Mouse (Mus musculus) heart, adult 18-20 months (tissue): Measurements from ENCODE around the gene Wdr43. TPM values are rescaled to one million over a fixed set of nuclear protein-coding genes. Genes with fewer than 3 reads are reported as not detected.

ENCODE experiments used
- DNase-seq, 2 experiments: peaks; one replicate each; pipeline ENCODE4 v3.0.0; 2021 to 2022; ENCODE audit warnings: mixed read lengths in 1 of 2
- total RNA-seq, 2 experiments: library from RNA; stranded (reverse); gene quantifications; 2 replicates each; pipeline ENCODE4 v1.2.3; 2021

Wdr43 gene
- total RNA-seq, 2 experiments from 2014 or later: 19.4 to 20.6 TPM

DNA sequence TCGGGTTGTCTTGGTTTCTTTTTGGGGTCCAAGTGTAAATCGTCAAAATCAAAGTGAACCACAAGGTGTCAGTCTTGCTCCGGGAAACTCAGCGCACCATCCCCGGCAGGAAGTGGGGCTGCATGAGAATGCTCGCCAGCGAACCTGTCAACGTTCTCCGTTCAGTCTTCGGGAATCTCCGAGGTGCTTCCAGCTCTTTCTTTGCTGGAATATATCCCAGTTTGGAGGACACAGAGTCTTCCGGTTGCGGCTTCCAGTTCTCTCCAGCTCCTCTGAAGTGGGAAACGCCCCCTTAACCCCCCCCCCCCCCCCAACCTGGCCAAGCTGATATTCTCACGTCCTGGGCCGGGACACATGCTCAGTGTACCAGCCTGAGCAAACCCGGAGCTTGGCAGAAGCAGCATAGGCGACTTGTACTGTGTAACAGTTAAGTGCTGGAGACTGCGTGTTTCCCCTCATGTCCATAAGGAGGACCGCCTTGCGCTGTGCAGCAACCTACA lies 47.1 kb downstream of the Wdr43 start:
- peak; percentile 75 to 88 for DNase-seq

DNA sequence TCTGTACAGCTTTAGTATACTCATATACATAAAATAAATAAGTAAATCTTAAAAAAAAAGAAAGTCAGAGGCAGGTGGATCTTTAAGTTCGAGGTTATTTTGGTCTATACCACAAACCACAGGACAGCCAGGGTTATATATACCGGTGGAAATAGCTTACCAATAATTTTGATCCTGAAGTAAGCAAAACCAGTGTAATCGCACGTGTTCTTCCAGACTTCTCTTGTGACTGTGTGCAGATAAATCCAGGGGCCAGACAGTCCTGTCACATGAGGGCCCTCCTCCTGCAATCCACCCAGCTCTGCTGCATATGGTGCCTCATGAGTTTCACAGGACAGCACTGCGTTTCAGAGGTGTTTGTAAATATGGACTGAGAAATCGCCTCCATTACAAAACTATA lies 47.8 kb downstream of the Wdr43 start:
- DNase-seq: no peak

DNA sequence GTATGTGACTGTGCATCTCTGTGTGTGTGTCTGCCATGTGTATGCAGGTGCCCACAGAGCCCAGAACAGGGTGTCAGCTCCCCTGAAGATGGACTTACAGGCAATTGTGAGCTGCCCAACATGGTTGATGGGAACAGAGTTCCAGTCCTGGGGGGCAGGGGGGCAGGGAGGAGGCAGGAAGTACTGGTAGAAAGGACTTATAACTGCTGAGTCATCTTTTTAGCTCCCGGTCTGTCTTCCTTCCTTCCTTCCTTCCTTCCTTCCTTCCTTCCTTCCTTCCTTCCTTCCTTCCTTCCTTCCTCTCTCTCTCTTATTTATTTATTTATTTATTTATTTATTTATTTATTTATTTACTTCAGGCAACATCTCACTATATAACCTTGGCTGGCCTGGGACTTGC lies 48.5 kb downstream of the Wdr43 start:
- no peak for DNase-seq

DNA sequence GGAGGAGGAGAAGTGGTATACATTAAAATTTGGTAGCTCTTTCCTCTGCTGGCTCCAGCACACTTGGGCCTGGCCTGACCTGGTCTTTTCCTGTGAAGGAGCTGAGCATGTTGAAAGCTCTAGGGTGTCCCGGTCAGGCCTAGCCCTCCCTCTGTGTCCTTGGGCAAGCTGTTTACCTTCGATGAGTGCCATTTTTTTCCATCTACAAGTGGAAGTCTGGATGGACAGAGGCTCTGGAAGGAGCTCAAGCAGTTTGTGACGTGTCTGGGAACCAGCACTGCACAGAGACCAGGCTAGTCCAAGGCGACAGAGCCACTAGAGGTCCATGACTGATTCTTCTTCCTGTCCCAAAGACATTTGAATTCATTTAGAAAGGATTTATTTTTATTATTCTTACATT lies 49.5 kb downstream of the Wdr43 start:
- no peak for DNase-seq

DNA sequence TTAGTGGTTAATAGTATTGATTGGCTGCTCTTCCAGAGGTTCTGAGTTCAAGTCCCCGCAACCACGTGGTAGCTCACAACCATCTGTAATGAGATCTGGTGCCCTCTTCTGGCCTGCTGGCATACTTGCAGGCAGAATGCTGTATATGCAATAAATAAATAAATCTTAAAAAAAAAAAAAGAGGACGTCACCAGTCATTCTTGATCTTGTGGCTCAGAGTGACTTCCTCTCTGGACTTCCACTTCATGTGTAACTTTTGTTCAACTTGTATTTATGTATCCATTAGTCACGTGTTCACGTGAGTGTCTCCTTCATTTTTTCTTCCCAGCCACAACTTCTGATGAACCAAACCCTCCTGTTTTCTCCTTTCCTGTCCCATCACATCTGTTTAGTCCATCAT lies 53.8 kb downstream of the Wdr43 start:
- no peak for DNase-seq

DNA sequence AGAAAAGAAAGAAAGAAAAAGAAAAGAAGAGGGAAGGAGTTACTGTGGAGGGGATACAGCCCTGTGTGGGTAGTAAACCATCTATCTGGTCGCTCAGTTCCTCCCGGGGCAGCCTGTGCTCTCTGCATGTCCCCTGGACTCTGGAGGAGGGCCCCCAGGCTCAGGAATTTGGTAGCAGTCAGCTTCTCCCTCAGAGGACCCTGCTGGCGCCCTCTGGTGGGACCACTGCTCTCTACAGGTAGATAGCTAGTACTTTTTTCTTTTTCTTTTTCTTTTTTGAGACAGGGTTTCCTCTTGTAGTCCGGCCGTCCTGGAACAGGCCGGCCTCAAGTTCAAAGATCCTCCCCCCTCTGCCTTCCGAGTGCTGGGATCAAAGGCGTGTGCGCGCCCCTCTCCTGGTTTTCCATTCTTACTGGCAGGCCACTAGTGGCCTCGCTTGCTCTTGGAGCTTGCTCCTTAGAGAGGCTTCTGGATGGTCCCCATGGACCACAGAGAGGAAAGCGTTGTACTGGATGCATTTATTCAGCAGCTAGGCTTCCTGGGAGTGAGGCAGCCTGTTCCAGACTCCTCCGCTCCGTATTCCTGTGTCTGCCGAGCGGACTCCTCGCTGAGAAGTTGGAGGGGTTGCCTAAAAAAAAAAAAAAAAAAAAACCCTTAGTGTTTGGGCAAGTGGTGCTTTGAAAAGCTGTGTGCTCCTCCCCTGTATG lies 56.3 kb downstream of the Wdr43 start:
- peak; percentile 30 to 55 for DNase-seq

DNA sequence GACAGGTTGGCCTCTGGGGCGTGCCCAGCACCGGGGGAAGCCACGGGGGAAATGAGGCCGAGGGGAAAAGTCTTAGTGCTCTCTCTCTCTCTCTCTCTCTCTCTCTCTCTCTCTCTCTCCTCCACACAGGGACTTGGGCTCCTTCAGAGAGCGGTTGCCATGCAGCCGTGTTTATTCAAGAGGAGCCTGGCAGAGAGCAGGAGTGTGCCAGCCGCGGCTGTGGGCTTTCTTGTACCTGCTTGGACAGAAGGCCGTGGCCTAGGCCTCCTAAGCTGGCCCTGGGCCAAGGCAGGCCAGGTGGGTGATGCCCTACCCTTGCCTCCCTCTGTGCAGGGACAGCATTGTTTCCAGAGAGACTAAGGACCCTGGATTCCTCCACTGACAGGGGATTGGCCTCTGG lies 57.4 kb downstream of the Wdr43 start, which contains the start of gene Togaram2:
Togaram2 (plus strand) TSS at position 170 of the 400 bp plus-strand sequence.
- no peak for DNase-seq

DNA sequence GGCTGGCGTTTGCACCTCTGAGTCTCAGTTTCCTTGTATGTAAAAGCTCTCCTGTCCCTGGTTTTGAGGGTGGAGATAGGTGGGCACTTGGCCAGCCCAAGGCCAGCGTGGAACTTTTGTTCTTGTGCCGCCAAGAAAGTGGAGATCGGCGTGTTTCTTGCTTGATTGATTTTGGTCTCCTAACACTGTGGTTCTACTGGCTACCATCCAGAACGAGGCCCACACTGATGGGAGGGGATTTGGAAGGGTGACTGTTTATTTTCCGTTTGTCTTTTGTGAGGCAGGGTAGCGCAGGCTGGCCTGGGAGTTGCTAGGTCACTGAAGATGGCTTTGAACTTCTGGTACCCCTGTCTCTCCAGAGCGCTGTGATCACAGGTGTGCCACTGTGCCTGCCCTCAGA lies 58.2 kb downstream of the Wdr43 start:
- no peak for DNase-seq

DNA sequence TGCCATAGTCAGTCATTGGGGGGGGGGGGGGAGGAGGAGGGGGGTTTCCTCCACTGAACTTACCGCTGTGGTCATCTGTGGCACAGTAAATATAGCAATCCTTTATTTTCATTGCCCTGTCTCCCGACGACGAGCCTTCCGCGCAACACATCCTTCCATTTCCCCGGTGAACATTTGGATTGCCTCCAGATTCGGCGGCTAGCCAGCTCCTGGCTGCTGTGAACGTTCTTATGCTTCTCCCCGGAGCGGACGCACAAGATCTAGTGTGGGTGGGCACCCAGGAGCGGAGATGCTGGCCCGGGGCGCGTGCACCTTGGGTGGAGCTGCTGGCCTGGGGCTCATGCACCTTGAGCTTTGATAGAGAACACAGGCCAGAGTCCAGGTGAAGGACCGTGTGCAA lies 59.2 kb downstream of the Wdr43 start:
- peak; percentile 42 to 73 for DNase-seq

DNA sequence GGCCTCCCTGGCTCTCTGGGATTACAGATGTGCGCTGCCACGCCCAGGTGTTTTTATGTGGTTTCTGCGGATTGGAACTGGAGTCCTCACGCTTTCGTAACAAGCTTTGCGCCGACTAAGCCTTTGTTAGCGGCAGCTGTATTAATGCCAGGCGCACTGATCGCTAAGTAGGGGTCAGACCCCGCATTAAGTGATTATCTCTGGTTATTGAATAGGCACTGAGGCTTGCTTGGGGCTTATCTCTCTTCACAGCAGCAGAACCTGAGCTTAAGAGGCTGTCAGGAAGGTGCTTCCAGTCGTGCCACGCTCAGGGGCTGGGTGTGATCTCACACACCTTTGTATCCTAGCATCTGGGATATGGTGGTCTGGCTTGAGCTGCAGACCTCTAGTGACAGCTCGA lies 66.0 kb downstream of the Wdr43 start:
- no peak for DNase-seq

DNA sequence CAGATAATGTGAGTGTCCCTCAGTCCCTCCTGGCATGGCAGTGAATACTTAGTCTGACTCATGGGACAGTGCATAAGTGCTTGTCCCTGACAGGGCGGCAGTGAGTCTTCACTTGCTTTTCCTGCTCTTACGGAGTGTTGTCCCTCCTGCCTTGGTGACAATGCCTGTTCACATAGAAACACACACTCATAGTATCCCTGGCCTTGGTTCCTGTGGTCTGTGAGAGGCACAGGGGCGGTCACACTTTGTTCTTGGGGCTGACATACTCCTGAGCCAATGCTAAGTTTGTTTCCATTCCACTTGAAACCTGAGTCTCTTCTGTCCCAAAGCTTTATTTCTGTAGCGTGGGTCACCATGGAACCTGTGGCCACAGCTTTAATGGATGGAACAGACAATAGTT lies 66.7 kb downstream of the Wdr43 start:
- DNase-seq: no peak

DNA sequence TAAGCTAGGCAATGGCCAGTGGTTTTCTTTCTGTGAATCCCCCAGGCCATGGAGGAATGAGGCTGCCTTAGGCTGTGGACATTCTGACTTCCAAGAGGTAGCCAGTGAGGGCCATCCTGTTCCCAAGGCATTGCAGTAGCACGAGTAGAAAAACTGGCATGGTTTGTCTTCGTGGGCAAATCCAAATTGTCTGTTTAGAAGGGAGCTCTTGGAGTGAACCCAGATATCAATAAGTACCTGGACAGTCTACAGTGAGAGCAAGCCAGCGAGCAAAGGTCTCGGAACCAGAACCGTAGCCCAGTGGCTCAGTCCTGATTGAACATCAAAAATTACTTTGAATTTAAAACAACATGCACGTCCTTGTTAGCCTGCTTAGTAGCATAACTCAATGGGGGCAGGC lies 67.6 kb downstream of the Wdr43 start:
- DNase-seq: no peak

DNA sequence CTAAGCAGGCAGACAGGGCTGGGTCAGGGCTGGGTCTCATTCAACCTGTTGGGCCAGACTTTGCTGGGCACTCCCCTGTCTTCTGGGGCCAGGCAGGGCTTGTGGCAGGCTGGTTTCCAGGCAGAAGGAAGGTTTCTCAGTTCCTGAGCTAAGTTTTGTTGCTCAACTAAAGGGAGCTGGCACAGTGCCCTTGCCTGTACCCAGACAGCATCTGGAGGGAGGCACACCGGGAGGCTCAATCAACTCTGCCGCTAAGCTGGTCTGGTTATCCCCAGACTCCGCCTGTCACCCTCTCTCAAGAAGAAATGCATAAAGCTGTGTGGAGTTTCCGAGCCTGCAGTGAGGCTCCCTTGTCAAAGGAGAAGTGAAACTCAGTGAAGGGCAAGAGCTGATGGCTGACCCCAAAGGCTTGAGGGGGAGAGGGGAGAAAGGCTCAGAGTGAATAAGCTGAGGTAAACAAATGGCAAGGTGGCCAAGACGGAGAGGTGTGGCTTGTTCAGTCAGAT lies 68.5 kb downstream of the Wdr43 start:
- DNase-seq: peak in 1 of 2 experiments; percentile 32

DNA sequence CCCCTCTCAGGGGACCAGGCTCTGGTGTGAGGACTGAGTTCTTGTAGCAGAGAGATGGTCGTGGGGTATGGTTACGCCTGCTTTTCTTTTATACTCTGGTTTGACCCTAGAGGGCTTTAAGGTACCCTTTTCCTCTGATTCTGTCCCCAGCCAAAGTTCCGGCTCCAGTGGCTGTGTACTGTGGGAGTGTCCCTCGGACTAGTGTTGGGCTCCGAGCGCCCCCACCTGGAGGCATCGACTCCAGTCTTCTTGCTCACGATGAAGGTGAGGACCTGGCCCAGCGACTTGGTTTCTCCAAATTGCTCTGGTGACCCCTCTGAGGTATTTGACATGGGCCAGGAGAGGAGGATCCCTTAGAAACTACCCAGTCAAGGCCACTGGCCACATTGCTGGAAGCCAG lies 71.7 kb downstream of the Wdr43 start:
- DNase-seq: no peak

DNA sequence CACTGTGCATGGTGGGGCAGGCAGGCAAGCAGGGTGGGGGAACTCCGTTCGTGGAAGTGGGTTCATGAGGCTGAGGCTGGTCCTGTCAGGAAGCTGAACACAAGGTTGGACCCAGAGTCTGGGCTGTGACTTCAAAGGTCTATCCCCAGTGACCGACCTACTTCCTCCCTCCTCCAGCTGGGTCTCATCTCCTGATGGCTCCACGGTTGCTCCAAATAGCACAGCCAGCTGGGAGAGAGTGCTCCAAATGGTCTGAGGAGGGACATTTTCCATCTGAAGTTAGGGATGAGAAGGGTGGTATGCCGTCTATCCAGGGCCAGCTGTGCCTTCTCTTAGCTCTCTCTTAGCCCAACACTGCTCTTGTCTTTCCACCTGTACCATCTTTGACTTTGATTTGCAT lies 74.2 kb downstream of the Wdr43 start:
- DNase-seq: peak in 1 of 2 experiments; percentile 32

DNA sequence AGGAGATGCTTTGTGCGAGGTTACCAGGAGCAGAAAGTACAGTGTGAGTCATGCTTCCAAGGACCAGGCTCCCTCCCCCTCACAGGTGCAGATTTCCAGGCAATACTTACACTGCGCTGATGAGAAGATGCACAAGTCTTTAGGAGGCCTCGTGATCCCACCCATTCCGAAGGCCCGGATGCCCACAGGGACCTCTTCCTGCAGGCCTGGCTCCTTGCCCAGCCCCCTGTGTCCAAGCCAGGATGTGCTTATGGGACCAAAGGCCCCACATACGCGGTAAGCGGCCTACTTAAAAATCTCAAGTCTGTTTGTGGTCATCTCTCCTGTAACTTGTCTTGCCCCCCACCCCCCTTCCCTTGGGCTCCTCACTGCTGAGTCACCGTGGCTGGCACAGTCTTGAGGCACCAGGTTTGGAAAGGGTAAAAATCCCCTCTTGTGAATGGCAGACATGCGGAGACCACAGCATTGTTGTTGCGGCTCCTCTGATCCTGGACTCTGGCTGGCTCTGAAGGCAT lies 75.7 kb downstream of the Wdr43 start:
- peak in 1 of 2 experiments; percentile 11 for DNase-seq

DNA sequence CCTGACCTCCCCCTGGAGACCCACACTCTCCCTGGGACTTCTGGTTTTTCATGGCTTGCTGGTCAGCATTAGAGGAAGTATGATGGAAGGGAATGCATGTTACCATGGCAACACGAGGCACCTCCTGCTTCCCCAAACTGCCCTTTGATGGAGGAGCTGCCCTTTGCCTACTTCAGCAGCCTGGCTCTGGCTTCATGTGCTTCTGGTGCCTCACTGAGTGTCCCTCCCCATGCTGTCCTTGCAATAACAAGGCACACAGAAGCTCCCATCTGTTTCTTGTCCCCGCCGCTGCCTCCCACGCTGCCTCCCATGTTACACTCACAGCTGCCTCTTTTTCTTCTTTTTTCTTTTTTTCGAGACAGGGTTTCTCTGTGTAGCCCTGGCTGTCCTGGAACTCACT lies 77.6 kb downstream of the Wdr43 start:
- no peak for DNase-seq

DNA sequence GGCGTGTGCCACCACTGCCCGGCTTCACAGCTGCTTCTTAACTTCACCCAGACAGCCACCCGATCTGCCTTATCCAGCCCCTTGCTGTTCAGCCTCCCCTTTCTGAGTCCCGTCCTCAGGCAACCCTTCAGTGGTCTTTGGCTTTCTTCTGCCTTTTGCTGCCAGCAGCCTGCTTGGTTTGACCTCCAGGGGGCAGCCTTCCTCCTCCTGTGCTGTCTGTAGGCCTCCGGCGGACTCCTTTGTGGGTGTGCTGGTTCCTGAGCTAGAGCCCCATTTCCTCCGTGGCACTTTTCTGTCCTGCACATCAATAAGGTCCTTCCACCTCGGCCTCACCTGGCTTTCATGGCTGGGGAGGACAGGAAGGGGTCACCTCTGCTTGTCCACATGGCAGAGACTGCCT lies 78.1 kb downstream of the Wdr43 start:
- DNase-seq: no peak

DNA sequence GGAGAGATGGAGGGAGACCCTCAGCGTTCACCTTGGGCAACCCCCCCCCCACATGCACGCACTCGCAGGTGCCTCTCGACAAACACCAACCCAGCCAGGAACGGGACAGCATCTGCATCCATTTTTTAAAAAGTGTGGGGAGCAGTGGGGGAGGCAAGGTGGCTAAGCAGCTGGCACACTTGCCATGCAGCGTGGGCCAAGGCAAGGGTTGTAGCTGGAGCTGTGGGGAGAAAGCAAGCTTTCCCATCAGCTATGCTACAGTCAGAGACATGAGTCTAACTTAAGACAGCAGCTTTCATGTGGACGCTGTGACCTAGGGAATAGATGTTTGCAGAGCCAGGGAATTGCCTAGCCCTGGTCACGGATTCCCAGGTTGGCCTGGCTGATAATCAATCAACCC lies 79.5 kb downstream of the Wdr43 start:
- no peak for DNase-seq

DNA sequence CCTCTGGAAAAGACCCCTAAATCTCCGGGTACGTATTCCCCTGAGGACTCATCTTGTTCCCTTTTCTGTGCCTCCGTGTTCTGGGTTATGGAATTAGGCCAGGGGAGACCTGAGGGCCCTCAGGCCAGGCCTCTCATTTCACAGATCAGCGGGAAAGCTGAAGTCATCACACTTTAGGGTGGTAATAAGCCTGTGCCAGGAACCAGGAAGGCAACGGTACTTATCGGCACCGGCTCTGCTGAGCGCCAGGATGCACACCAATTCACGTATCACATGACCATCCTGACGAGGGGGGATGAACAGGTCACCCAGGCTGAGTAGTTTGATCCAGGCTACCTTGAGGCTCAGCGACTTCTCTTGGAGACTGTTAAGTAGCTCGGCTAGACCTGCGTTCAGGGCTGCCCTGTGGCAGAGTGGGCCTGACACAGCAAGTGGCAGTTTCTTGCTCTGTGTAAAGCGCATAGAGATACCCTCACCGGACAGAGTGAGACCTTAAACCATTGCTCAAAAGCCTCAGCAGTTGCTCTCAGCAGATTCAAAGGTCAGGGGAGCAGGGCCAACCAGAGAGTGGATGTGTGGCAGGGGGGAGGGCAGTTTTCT lies 80.1 kb downstream of the Wdr43 start:
- DNase-seq: peak; percentile 49 to 57

DNA sequence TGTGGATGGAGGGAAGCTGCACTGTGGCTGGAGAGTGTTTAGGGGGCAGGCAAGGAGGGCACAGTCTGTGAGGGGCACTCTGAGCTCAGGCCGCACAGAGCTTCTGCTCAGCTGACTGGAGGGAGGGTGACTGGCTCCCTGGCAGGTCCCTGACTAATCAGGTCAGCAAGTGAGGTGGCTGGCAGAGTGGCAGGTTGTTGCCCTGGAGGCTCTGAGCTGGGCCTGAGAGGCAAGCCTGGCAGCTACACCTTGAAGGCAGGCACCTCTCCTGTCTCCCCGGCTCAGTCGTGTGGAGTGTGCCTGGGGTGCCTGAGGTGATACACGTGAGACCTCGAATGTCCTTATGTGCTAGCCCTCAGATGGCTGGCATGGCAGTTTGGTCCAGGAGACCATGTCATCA lies 80.7 kb downstream of the Wdr43 start:
- DNase-seq: peak; percentile 48 to 74

DNA sequence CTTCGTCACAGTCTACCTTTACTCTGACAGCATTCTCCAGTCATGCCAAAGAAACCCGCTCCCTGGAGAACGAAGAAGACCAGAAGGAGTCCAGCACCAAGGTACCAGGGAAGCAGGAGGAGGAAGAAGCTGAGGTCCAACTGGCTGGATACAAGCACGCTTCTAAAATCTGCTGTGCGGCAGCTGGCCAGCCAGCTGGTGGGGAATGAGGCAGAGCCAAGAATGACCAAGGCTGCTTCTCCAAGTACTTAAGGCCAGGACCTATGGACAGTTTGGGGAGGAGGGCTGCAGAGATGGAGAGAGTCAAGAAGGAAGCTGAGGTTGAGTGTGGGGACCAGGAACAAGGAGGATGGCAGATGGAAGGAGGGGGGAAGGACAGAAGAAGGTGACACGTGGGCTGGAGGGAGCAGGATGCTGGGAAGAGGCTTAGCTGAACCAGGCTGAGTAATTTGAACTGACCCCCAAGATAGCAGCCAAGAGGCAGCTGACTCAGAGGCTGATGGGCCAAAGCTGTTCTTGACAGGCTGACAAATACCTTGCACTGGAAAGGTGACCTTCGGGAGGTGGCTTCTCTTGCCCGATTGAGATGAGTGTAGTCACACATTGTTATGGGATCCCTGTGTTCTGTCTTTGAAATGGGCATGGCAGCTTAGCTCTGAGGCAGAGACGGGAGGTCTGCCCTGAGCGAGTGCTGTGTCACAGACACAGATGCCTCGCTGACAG lies 82.4 kb downstream of the Wdr43 start:
- peak; percentile 68 to 86 for DNase-seq

DNA sequence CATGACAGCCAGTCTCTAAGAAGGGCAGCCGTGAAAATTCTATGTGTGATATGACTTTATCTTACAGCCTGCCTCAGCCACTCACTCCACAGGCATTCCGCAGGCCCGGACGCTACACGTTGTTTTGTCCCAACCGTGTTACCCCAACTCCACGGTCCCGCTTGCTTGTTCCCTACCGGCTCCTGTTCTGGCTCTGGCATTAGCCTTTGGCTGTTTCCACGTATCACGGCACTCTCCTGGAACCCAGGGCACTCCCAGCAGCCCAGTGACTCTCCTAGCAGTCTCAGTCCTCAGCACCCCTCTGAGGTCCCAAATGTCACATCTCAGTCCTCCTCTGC lies 82.9 kb downstream of the Wdr43 start:
- DNase-seq: peak in 1 of 2 experiments; percentile 59
